Mouse (Mus musculus): ENCODE measurements at regions not wholly inside any gene's neighbourhood (a gene's known extent, or its start where the extent isn't known, plus 50 kb on each side); places are given as distances from the start of the nearest gene placed in this dataset.

DNA sequence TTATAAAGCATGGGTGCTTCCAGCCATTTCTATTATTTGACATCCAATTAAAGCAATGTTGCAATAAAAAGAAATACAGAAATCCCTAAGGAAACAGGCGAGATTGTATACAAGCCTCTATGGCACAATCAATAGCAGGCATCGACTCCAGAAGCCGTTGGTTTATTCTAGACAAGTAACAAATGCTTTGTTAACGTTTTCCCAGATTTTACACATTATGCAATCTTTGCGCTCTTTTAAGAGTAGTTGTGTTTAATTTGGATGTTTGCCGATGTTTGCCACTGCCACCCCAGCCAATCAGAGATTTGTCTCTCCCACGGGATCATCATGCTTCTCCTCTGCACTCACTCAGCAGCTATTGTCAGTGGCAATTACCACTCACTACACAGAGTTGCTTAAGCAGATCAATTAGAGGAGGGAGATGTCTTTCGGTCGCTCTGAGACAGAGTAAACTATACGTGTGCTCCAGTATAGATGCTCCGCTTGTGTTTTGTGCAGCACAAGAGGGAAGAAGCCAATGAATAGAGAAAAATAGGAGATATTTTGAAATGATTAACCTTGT, 839.5 kb upstream of the Tenm2 start:
- no peaks in the 10 kb centered on the region for H3K27me3 ChIP-seq (ENCODE audit: control insufficient read depth, insufficient read depth, low read length)
- H3K27ac ChIP-seq (replicated peaks; ENCODE audit: low read depth, low read length): no peak overlapping the region
- H3K9me3 ChIP-seq (ENCODE audit: control insufficient read depth, low read length): no peaks in the 10 kb centered on the region
- H3K36me3 ChIP-seq (ENCODE audit: control insufficient read depth, insufficient read depth, low read length): no peaks in the 10 kb centered on the region
- no peak overlapping the region for H3K9ac ChIP-seq (ENCODE audit: low read depth, low read length, severe bottlenecking)
- 70% methylated on average over 11 of the region's 11 CpGs for WGBS
- H3K4me1 ChIP-seq (ENCODE audit: control insufficient read depth, insufficient read depth, low read length): no peaks in the 10 kb centered on the region
- ATAC-seq (ENCODE audit: low FRiP score, low read depth) (no peak), DNase-seq (ENCODE audit: low spot score) (no peak)
- H3K4me3 ChIP-seq (replicated peaks; ENCODE audit: low read length): no peak overlapping the region
- H3K4me2 ChIP-seq (replicated peaks; ENCODE audit: low read depth, low read length, severe bottlenecking): no peak overlapping the region
- no peak for TF ChIP-seq POLR2A (IDR thresholded peaks at IDR 0.05; ENCODE audit: borderline replicate concordance, extremely low read depth, insufficient read depth, insufficient read length)

DNA sequence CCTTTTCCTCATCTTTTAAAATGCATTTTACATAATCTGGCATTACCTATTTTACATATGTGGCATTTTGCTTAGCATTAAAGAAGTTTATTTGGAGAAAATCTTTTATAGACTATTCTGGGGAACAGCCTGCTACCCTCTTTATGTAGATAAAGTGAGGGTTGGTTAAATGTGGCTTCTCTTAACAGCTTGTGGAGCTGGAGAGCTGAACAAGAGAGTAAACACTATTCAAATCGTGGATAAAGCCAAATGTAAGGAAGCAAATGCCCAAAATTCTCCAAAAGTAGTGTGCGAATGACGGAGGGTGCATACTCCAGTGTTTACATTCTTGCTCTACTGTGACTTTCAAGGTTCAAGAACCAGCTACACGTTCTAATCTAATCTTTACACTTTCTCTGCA, 833.9 kb upstream of the Tenm2 start:
- DNase-seq (ENCODE audit: low spot score): no peak
- Histone ChIP-seq H3K27ac (replicated peaks; ENCODE audit: low read depth, low read length) (no peak overlapping the region), H3K27me3 (ENCODE audit: control insufficient read depth, insufficient read depth, low read length) (no peaks in the 10 kb centered on the region), H3K4me3 (replicated peaks; ENCODE audit: low read length) (no peak overlapping the region), H3K4me1 (ENCODE audit: control insufficient read depth, insufficient read depth, low read length) (no peaks in the 10 kb centered on the region), H3K36me3 (ENCODE audit: control insufficient read depth, insufficient read depth, low read length) (no peaks in the 10 kb centered on the region), H3K9ac (ENCODE audit: low read depth, low read length, severe bottlenecking) (no peak overlapping the region), H3K9me3 (ENCODE audit: control insufficient read depth, low read length) (no peaks in the 10 kb centered on the region), H3K4me2 (replicated peaks; ENCODE audit: low read depth, low read length, severe bottlenecking) (no peak overlapping the region)
- WGBS: 73% methylated on average over 4 of the region's 4 CpGs
- TF ChIP-seq POLR2A (IDR thresholded peaks at IDR 0.05; ENCODE audit: borderline replicate concordance, extremely low read depth, insufficient read depth, insufficient read length): no peak
- ATAC-seq (ENCODE audit: low FRiP score, low read depth): no peak

DNA sequence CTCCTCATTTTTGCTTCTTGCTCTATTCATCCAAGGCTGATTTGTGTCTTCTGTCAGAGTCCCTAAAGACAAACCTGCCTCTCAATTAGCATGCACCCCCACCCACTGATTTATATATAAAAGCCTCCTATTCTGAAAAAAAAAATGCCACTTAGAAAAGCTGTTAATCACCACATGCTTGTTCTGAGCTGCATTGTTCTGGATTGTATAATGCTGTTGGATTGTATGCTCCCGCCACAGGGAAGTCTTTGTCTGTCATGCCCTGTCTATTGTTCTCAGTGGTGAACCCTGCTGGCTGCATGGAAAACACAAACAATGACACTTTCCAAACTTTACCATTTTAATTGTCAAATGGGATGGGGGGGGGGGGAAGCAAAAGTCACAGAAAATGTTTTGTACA, 831.9 kb upstream of the Tenm2 start:
- H3K9ac ChIP-seq (ENCODE audit: low read depth, low read length, severe bottlenecking): no peak overlapping the region
- no peak overlapping the region for H3K4me3 ChIP-seq (replicated peaks; ENCODE audit: low read length)
- DNase-seq (ENCODE audit: low spot score) (no peak), ATAC-seq (ENCODE audit: low FRiP score, low read depth) (no peak)
- H3K27ac ChIP-seq (replicated peaks; ENCODE audit: low read depth, low read length): no peak overlapping the region
- H3K4me2 ChIP-seq (replicated peaks; ENCODE audit: low read depth, low read length, severe bottlenecking): no peak overlapping the region
- no peaks in the 10 kb centered on the region for H3K27me3 ChIP-seq (ENCODE audit: control insufficient read depth, insufficient read depth, low read length)
- H3K4me1 ChIP-seq (ENCODE audit: control insufficient read depth, insufficient read depth, low read length): no peaks in the 10 kb centered on the region
- H3K9me3 ChIP-seq (ENCODE audit: control insufficient read depth, low read length): no peaks in the 10 kb centered on the region
- 81% methylated on average over 1 of the region's 1 CpGs for WGBS
- no peaks in the 10 kb centered on the region for H3K36me3 ChIP-seq (ENCODE audit: control insufficient read depth, insufficient read depth, low read length)
- TF ChIP-seq POLR2A (IDR thresholded peaks at IDR 0.05; ENCODE audit: borderline replicate concordance, extremely low read depth, insufficient read depth, insufficient read length): no peak

DNA sequence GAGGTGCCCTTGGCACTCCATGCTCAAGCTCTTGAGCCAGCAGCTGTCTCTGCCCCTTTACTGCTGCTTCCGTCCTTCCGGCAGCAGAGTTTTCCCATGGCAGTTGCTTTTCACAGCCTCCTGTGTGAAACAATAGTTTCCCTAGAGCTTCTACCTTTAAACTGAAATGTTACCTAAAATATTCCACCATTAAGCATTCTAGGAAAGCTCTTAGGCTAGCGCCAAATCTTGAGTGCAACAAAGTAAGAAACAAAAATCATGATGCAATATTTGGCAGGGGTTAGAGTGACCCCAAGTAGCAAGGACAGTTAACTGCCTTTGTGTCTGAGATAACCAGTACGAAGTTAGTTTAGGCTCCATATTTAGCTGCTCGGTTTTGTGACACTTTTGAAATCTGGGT, 830.3 kb upstream of the Tenm2 start:
- DNase-seq (ENCODE audit: low spot score): no peak
- H3K4me1 ChIP-seq (ENCODE audit: control insufficient read depth, insufficient read depth, low read length): no peaks in the 10 kb centered on the region
- H3K4me3 ChIP-seq (replicated peaks; ENCODE audit: low read length): no peak overlapping the region
- 79% methylated on average over 5 of the region's 5 CpGs for WGBS
- no peak for ATAC-seq (ENCODE audit: low FRiP score, low read depth)
- no peaks in the 10 kb centered on the region for H3K27me3 ChIP-seq (ENCODE audit: control insufficient read depth, insufficient read depth, low read length)
- H3K27ac ChIP-seq (replicated peaks; ENCODE audit: low read depth, low read length): no peak overlapping the region
- no peaks in the 10 kb centered on the region for H3K9me3 ChIP-seq (ENCODE audit: control insufficient read depth, low read length)
- no peak for TF ChIP-seq POLR2A (IDR thresholded peaks at IDR 0.05; ENCODE audit: borderline replicate concordance, extremely low read depth, insufficient read depth, insufficient read length)
- no peak overlapping the region for H3K4me2 ChIP-seq (replicated peaks; ENCODE audit: low read depth, low read length, severe bottlenecking)
- H3K9ac ChIP-seq (ENCODE audit: low read depth, low read length, severe bottlenecking): no peak overlapping the region
- H3K36me3 ChIP-seq (ENCODE audit: control insufficient read depth, insufficient read depth, low read length): no peaks in the 10 kb centered on the region

DNA sequence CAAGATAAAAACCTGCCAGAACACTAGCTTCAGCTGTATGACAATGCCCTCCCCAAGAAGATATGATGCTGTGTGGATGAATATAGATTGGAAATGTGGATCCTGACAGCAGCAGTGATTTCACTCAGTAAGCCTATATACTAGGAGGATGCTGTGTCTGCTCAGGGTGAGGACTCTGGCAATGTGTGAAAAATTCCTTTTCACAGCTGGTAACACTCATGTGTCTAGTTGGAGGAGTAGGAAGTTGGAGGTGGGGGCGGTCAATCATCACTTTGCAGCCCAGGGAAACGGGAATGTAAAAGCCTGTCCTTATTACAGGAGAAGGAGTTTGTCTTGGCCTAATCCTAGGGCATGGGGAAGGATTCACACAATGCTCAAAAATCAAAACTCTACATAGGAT, 824.3 kb upstream of the Tenm2 start:
- 65% methylated on average over 2 of the region's 2 CpGs for WGBS
- ATAC-seq (ENCODE audit: low FRiP score, low read depth): no peak
- TF ChIP-seq POLR2A (IDR thresholded peaks at IDR 0.05; ENCODE audit: borderline replicate concordance, extremely low read depth, insufficient read depth, insufficient read length): no peak
- Histone ChIP-seq H3K27me3 (ENCODE audit: control insufficient read depth, insufficient read depth, low read length) (no peaks in the 10 kb centered on the region), H3K4me1 (ENCODE audit: control insufficient read depth, insufficient read depth, low read length) (no peaks in the 10 kb centered on the region), H3K4me3 (replicated peaks; ENCODE audit: low read length) (no peak overlapping the region), H3K9ac (ENCODE audit: low read depth, low read length, severe bottlenecking) (no peak overlapping the region), H3K4me2 (replicated peaks; ENCODE audit: low read depth, low read length, severe bottlenecking) (no peak overlapping the region), H3K36me3 (ENCODE audit: control insufficient read depth, insufficient read depth, low read length) (no peaks in the 10 kb centered on the region), H3K27ac (replicated peaks; ENCODE audit: low read depth, low read length) (no peak overlapping the region), H3K9me3 (ENCODE audit: control insufficient read depth, low read length) (no peaks in the 10 kb centered on the region)
- no peak for DNase-seq (ENCODE audit: low spot score)

DNA sequence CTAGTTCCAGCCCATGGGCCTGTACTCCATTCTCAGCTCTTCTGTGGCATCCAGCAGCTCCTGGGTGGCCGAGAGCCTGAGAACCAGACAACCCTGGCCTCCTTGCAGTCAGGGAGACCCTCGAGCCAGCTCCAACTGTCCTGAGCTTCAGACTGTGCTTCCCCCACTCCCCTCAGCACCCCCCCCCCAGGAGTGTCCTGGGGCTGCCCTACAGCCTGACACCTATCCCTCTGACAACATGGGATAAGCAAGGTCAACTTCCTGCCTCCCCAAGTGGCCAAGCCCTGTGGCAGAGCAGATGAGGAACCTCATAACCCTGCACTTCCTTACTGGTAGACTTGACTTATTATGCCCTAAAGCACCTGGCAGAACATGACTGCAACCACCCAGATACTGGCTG, 823.1 kb upstream of the Tenm2 start:
- 77% methylated on average over 2 of the region's 2 CpGs for WGBS
- no peak overlapping the region for H3K27ac ChIP-seq (replicated peaks; ENCODE audit: low read depth, low read length)
- no peaks in the 10 kb centered on the region for H3K9me3 ChIP-seq (ENCODE audit: control insufficient read depth, low read length)
- TF ChIP-seq POLR2A (IDR thresholded peaks at IDR 0.05; ENCODE audit: borderline replicate concordance, extremely low read depth, insufficient read depth, insufficient read length): no peak
- H3K4me3 ChIP-seq (replicated peaks; ENCODE audit: low read length): no peak overlapping the region
- DNase-seq (ENCODE audit: low spot score) (no peak), ATAC-seq (ENCODE audit: low FRiP score, low read depth) (no peak)
- H3K9ac ChIP-seq (ENCODE audit: low read depth, low read length, severe bottlenecking): no peak overlapping the region
- H3K27me3 ChIP-seq (ENCODE audit: control insufficient read depth, insufficient read depth, low read length): no peaks in the 10 kb centered on the region
- no peak overlapping the region for H3K4me2 ChIP-seq (replicated peaks; ENCODE audit: low read depth, low read length, severe bottlenecking)
- H3K4me1 ChIP-seq (ENCODE audit: control insufficient read depth, insufficient read depth, low read length): no peaks in the 10 kb centered on the region
- no peaks in the 10 kb centered on the region for H3K36me3 ChIP-seq (ENCODE audit: control insufficient read depth, insufficient read depth, low read length)
